Mouse (Mus musculus) bone marrow, adult 2 months (tissue): ENCODE measurements around the gene 4933416C03Rik.

Experiments used
- CTCF ChIP-seq: fragments of 200-500 bp; IDR thresholded peaks from 2 replicates; pipeline ENCODE4 v1.5.1; 2011; ENCODE audit warnings: low read length, control low read depth; ENCODE audit not compliant: control insufficient read depth, insufficient read depth
- POLR2A ChIP-seq: fragments of 200-500 bp; IDR thresholded peaks from 2 replicates; pipeline ENCODE4 v1.6.1; 2011; ENCODE audit warnings: low read depth, mild to moderate bottlenecking, control low read depth, low read length, borderline replicate concordance; ENCODE audit not compliant: control insufficient read depth

- TF ChIP-seq POLR2A (no peak), CTCF (no peak)
These were observed 21.5 kb upstream of the 4933416C03Rik start for GRCm38 (mm10) chr10:116135187-116135586.
